Mouse (Mus musculus): ENCODE data around the gene Theg. TPM values are rescaled to one million over a fixed set of nuclear protein-coding genes. Genes with fewer than 3 reads are reported as not detected.

The Theg gene
- total and polyA plus RNA-seq, 3 experiments: not detected

- Histone ChIP-seq H3K9ac (ENCODE audit: control insufficient read depth, low read depth, low read length, poor library complexity, severe bottlenecking) (no peak overlapping the region), H3K4me3 (ENCODE audit: control insufficient read depth in 1 of 2, insufficient read depth in 1 of 2, low read depth in 2 of 2, low read length in 2 of 2) (no peak overlapping the region), H3K4me1 (ENCODE audit: control insufficient read depth in 1 of 2, insufficient read depth in 2 of 2, low read length in 2 of 2) (no peaks in the 10 kb centered on the region), H3K27me3 (ENCODE audit: control insufficient read depth in 1 of 2, insufficient read depth in 2 of 2, low read length in 2 of 2) (no peaks in the 10 kb centered on the region), H3K36me3 (ENCODE audit: control insufficient read depth in 1 of 2, insufficient read depth in 2 of 2, low read length in 2 of 2) (no peaks in the 10 kb centered on the region; a peak in 1 of 4 replicates), H3K79me2 (ENCODE audit: control insufficient read depth, insufficient read depth, low read length, poor library complexity) (peaks cover 4% of the 10 kb centered on the region; the same call in 1 of the 2 replicates), H3K27ac (ENCODE audit: control insufficient read depth, low read depth, low read length) (no peak overlapping the region), H3K9me3 (replicated peaks; ENCODE audit: insufficient read depth, low read length) (no peaks in the 10 kb centered on the region)
- no peak for DNase-seq (ENCODE audit: low read depth, low spot score)
- no peak for TF ChIP-seq TAL1 (IDR thresholded peaks at IDR 0.05; ENCODE audit: low read length)
- no peak for TF ChIP-seq USF1 (IDR thresholded peaks at IDR 0.05; ENCODE audit: low read depth, low read length)
- no peak for TF ChIP-seq GATA1 (IDR thresholded peaks at IDR 0.05; ENCODE audit: low read depth, low read length)
- no peak for TF ChIP-seq SIN3A (IDR thresholded peaks at IDR 0.05; ENCODE audit: low read length)
- TF ChIP-seq TCF12 (IDR thresholded peaks at IDR 0.05; ENCODE audit: low read depth, low read length): no peak
- no peak for TF ChIP-seq CTCF (IDR thresholded peaks at IDR 0.05 in 2 of 3, conservative IDR thresholded peaks at IDR 0.05 in 1 of 3; ENCODE audit: control insufficient read depth in 1 of 3, insufficient read depth in 1 of 3, low read depth in 2 of 3, low read length in 3 of 3, poor library complexity in 1 of 3, severe bottlenecking in 1 of 3)
- TF ChIP-seq E2F4 (IDR thresholded peaks at IDR 0.05; ENCODE audit: borderline replicate concordance, low read depth, low read length): no peak
- no peak for TF ChIP-seq POLR2AphosphoS2 (IDR thresholded peaks at IDR 0.05; ENCODE audit: low read length)
- no peak for TF ChIP-seq UBTF (IDR thresholded peaks at IDR 0.05; ENCODE audit: borderline replicate concordance, insufficient read depth, low read depth, low read length)
- no peak for TF ChIP-seq RCOR1 (IDR thresholded peaks at IDR 0.05; ENCODE audit: low read depth, low read length)
- no peak for TF ChIP-seq ETS1 (IDR thresholded peaks at IDR 0.05; ENCODE audit: low read depth, low read length)
- no peak for TF ChIP-seq NRF1 (IDR thresholded peaks at IDR 0.05; ENCODE audit: insufficient read depth, low read depth, low read length, poor library complexity, severe bottlenecking)
Observed at GRCm38 (mm10) chr10:79547148-79547675, 39.9 kb downstream of the Theg start.

- no peaks in the 10 kb centered on the region for H3K27me3 ChIP-seq (ENCODE audit: control insufficient read depth in 1 of 2, insufficient read depth in 2 of 2, low read length in 2 of 2)
- no peak overlapping the region for H3K27ac ChIP-seq (ENCODE audit: control insufficient read depth, low read depth, low read length)
- H3K4me1 ChIP-seq (ENCODE audit: control insufficient read depth in 1 of 2, insufficient read depth in 2 of 2, low read length in 2 of 2): no peaks in the 10 kb centered on the region
- H3K9me3 ChIP-seq (replicated peaks; ENCODE audit: insufficient read depth, low read length): no peaks in the 10 kb centered on the region
- H3K4me3 ChIP-seq (ENCODE audit: control insufficient read depth in 1 of 2, insufficient read depth in 1 of 2, low read depth in 2 of 2, low read length in 2 of 2): no peak overlapping the region
- H3K36me3 ChIP-seq (ENCODE audit: control insufficient read depth in 1 of 2, insufficient read depth in 2 of 2, low read length in 2 of 2): no peaks in the 10 kb centered on the region; a peak in 1 of 4 replicates
- no peak for TF ChIP-seq ZNF384 (IDR thresholded peaks at IDR 0.05; ENCODE audit: low read depth, low read length)
- no peak for TF ChIP-seq BHLHE40 (IDR thresholded peaks at IDR 0.05; ENCODE audit: borderline replicate concordance, low read depth, low read length)
- no peak for TF ChIP-seq GATA1 (IDR thresholded peaks at IDR 0.05; ENCODE audit: low read depth, low read length)
- TF ChIP-seq NRF1 (IDR thresholded peaks at IDR 0.05; ENCODE audit: insufficient read depth, low read depth, low read length, poor library complexity, severe bottlenecking): no peak
- no peak for TF ChIP-seq JUND (IDR thresholded peaks at IDR 0.05; ENCODE audit: low read depth, low read length)
- TF ChIP-seq TCF12 (IDR thresholded peaks at IDR 0.05; ENCODE audit: low read depth, low read length): no peak
- TF ChIP-seq USF1 (IDR thresholded peaks at IDR 0.05; ENCODE audit: low read depth, low read length): no peak
- TF ChIP-seq GABPA (IDR thresholded peaks at IDR 0.05; ENCODE audit: low read depth, low read length): no peak
- no peak overlapping the region for H3K9ac ChIP-seq (ENCODE audit: control insufficient read depth, low read depth, low read length, poor library complexity, severe bottlenecking)
- H3K79me2 ChIP-seq (ENCODE audit: control insufficient read depth, insufficient read depth, low read length, poor library complexity): peaks cover 3% of the 10 kb centered on the region; the same call in 1 of the 2 replicates
- no peak for DNase-seq (ENCODE audit: low read depth, low spot score)
Observed at GRCm38 (mm10) chr10:79546483-79546882, 40.6 kb downstream of the Theg start.

Measured in MEL (cell line).